Mouse (Mus musculus): ENCODE results near the gene AW822073. TPM values are rescaled to one million over a fixed set of nuclear protein-coding genes. Genes with fewer than 3 reads are reported as not detected.
"Not testable (repeated sequence)": the region's sequence is repeated elsewhere in the genome, so short reads cannot be mapped to it uniquely, and the experiment has no call there.

Gene AW822073
- polyA plus RNA-seq, 1 experiment from 2014 or later, result not detected

DNA sequence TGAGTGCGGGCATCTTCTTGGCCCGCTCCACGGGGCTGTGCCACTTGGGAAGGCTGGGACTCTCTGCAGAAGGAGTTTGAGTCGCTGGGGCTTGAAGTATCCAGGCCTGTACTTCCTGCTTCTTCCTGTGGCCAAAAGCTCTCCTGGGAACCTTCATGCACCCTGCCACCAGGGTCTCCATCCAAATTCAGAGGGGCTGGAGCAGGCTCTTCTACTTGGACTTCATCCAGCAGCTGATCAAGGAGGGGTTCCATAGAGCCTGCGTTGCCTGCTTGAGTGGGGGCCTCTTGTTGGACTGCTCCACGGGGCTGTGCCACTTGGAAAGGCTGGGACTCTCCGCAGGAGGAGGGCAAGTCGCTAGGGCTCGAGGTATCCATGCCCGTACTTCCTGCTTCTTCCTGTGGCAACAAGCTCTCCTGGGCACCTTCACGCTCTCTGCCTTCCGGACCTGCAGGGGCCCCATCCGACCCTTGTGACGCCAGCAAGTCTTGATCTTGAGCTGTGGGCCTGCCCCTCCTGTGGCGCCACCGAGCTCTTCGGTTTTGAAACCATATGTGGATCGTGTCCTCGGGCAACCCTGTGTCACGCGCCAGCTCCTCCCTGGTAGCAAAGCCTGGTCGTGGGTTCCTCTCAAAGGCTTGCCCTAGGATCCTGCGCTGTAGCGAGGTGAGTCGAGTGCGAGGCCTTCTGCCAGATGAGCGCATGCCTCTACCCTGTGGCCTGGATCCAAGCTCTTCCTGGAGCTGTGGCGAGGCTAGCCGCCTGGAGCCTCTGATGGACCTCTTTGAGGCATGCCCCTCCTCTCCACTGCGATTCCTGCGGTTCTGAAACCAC, 541 bp downstream of the AW822073 start:
- WGBS, result 80% methylated on average over 28 of the region's 31 CpGs
- not testable (repeated sequence) for H3K27me3 ChIP-seq (ENCODE audit: control insufficient read depth, insufficient read depth, low read length); H3K9me3 ChIP-seq (replicated peaks; ENCODE audit: control insufficient read depth, low read length); H3K9ac ChIP-seq (ENCODE audit: low read length); H3K4me2 ChIP-seq (ENCODE audit: low read depth, low read length); H3K27ac ChIP-seq (ENCODE audit: low read length); H3K4me1 ChIP-seq (ENCODE audit: control insufficient read depth, insufficient read depth, low read length); H3K36me3 ChIP-seq (ENCODE audit: control insufficient read depth, insufficient read depth); ATAC-seq (replicated peaks; ENCODE audit: extremely low read depth, insufficient read depth, low FRiP score); H3K4me3 ChIP-seq (ENCODE audit: low read length)

DNA sequence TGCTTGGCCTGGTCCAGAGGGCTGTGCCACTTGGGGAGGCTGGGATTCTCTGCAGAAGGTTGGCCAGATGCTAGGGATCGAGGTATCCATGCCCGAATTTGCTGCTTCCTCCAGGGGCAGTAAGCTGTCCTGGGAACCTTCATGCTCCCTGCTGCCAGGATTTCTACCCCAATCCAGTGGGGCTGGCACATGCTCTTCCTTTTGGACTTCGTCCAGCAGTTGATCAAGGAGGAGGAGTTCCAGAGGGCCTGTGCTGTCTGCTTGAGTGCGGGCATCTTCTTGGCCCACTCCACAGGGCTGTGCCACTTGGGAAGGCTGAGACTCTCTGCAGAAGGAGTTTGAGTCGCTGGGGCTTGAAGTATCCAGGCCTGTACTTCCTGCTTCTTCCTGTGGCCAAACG, 1.6 kb downstream of the AW822073 start:
- H3K9ac ChIP-seq (ENCODE audit: low read length); H3K4me3 ChIP-seq (ENCODE audit: low read length); H3K27me3 ChIP-seq (ENCODE audit: control insufficient read depth, insufficient read depth, low read length); H3K27ac ChIP-seq (ENCODE audit: low read length); ATAC-seq (replicated peaks; ENCODE audit: extremely low read depth, insufficient read depth, low FRiP score); H3K36me3 ChIP-seq (ENCODE audit: control insufficient read depth, insufficient read depth); H3K4me1 ChIP-seq (ENCODE audit: control insufficient read depth, insufficient read depth, low read length); H3K4me2 ChIP-seq (ENCODE audit: low read depth, low read length); H3K9me3 ChIP-seq (replicated peaks; ENCODE audit: control insufficient read depth, low read length): not testable (repeated sequence)
- WGBS, result 71% methylated on average over 3 of the region's 6 CpGs

- not testable (repeated sequence) for H3K9me3 ChIP-seq (replicated peaks; ENCODE audit: control insufficient read depth, low read length); H3K4me3 ChIP-seq (ENCODE audit: low read length); H3K4me1 ChIP-seq (ENCODE audit: control insufficient read depth, insufficient read depth, low read length); H3K27me3 ChIP-seq (ENCODE audit: control insufficient read depth, insufficient read depth, low read length); ATAC-seq (replicated peaks; ENCODE audit: extremely low read depth, insufficient read depth, low FRiP score); H3K9ac ChIP-seq (ENCODE audit: low read length); H3K36me3 ChIP-seq (ENCODE audit: control insufficient read depth, insufficient read depth); H3K27ac ChIP-seq (ENCODE audit: low read length); H3K4me2 ChIP-seq (ENCODE audit: low read depth, low read length)
- WGBS, result 94% methylated on average over 2 of the region's 2 CpGs
Measured at GRCm38 (mm10) chr10:58221571-58221970, 3.2 kb downstream of the AW822073 start.

DNA sequence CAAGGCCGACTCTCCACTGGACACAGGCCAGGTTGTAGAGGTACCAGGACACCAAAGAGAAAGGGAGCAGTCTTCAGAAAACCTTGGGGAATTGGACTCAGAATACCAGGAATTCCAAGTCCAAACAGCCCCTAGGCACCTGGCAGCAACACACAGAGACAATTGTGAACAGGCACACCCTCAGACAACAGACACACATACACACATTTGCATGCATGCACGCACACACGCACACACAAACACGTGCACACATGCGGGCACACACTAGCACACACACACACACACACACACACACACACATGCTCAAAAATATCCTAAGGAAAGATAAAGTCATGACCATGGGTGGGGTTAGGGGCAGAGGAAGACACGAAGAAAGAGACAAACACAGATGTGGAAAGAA, 4.0 kb downstream of the AW822073 start:
- 73% methylated on average over 6 of the region's 6 CpGs for WGBS
- Histone ChIP-seq H3K9me3 (replicated peaks; ENCODE audit: control insufficient read depth, low read length) (no peaks in the 10 kb centered on the region), H3K27me3 (ENCODE audit: control insufficient read depth, insufficient read depth, low read length) (no peaks in the 10 kb centered on the region), H3K4me3 (ENCODE audit: low read length) (no peak overlapping the region), H3K4me2 (ENCODE audit: low read depth, low read length) (no peak overlapping the region), H3K9ac (ENCODE audit: low read length) (no peak overlapping the region), H3K27ac (ENCODE audit: low read length) (no peak overlapping the region), H3K4me1 (ENCODE audit: control insufficient read depth, insufficient read depth, low read length) (no peaks in the 10 kb centered on the region), H3K36me3 (ENCODE audit: control insufficient read depth, insufficient read depth) (no peaks in the 10 kb centered on the region)
- no peak for ATAC-seq (replicated peaks; ENCODE audit: extremely low read depth, insufficient read depth, low FRiP score)

GRCm38 (mm10) chr10:58217366-58217765, 7.4 kb downstream of the AW822073 start:
- no peak for ATAC-seq (replicated peaks; ENCODE audit: extremely low read depth, insufficient read depth, low FRiP score)
- Histone ChIP-seq H3K36me3 (ENCODE audit: control insufficient read depth, insufficient read depth) (no peaks in the 10 kb centered on the region), H3K4me1 (ENCODE audit: control insufficient read depth, insufficient read depth, low read length) (no peaks in the 10 kb centered on the region), H3K4me3 (ENCODE audit: low read length) (no peak overlapping the region), H3K9ac (ENCODE audit: low read length) (no peak overlapping the region), H3K27ac (ENCODE audit: low read length) (no peak overlapping the region), H3K4me2 (ENCODE audit: low read depth, low read length) (no peak overlapping the region), H3K27me3 (ENCODE audit: control insufficient read depth, insufficient read depth, low read length) (no peaks in the 10 kb centered on the region), H3K9me3 (replicated peaks; ENCODE audit: control insufficient read depth, low read length) (0 out of 2 replicates have a peak, but pooled peaks cover 5% of the 10 kb centered on the region)
- 65% methylated on average over 3 of the region's 3 CpGs for WGBS

GRCm38 (mm10) chr10:58215353-58215752, 9.4 kb downstream of the AW822073 start:
- WGBS, result 69% methylated on average over 1 of the region's 1 CpGs
- 0 out of 2 replicates have a peak, but pooled peaks cover 5% of the 10 kb centered on the region for H3K9me3 ChIP-seq (replicated peaks; ENCODE audit: control insufficient read depth, low read length)
- no peak overlapping the region for H3K4me3 ChIP-seq (ENCODE audit: low read length)
- H3K27ac ChIP-seq (ENCODE audit: low read length), result no peak overlapping the region
- no peaks in the 10 kb centered on the region for H3K4me1 ChIP-seq (ENCODE audit: control insufficient read depth, insufficient read depth, low read length)
- no peak overlapping the region for H3K9ac ChIP-seq (ENCODE audit: low read length)
- H3K4me2 ChIP-seq (ENCODE audit: low read depth, low read length), result no peak overlapping the region
- H3K27me3 ChIP-seq (ENCODE audit: control insufficient read depth, insufficient read depth, low read length), result no peaks in the 10 kb centered on the region
- H3K36me3 ChIP-seq (ENCODE audit: control insufficient read depth, insufficient read depth), result no peaks in the 10 kb centered on the region
- no peak for ATAC-seq (replicated peaks; ENCODE audit: extremely low read depth, insufficient read depth, low FRiP score)

GRCm38 (mm10) chr10:58214934-58215333, 9.8 kb downstream of the AW822073 start:
- peaks cover 7% of the 10 kb centered on the region; the same call in 1 of the 2 replicates for H3K9me3 ChIP-seq (replicated peaks; ENCODE audit: control insufficient read depth, low read length)
- H3K4me2 ChIP-seq (ENCODE audit: low read depth, low read length), result no peak overlapping the region
- no peak overlapping the region for H3K9ac ChIP-seq (ENCODE audit: low read length)
- H3K27me3 ChIP-seq (ENCODE audit: control insufficient read depth, insufficient read depth, low read length), result no peaks in the 10 kb centered on the region
- H3K27ac ChIP-seq (ENCODE audit: low read length), result no peak overlapping the region
- no peaks in the 10 kb centered on the region for H3K4me1 ChIP-seq (ENCODE audit: control insufficient read depth, insufficient read depth, low read length)
- ATAC-seq (replicated peaks; ENCODE audit: extremely low read depth, insufficient read depth, low FRiP score), result no peak
- WGBS, result 71% methylated on average over 5 of the region's 5 CpGs
- H3K36me3 ChIP-seq (ENCODE audit: control insufficient read depth, insufficient read depth), result no peaks in the 10 kb centered on the region
- H3K4me3 ChIP-seq (ENCODE audit: low read length), result no peak overlapping the region

DNA sequence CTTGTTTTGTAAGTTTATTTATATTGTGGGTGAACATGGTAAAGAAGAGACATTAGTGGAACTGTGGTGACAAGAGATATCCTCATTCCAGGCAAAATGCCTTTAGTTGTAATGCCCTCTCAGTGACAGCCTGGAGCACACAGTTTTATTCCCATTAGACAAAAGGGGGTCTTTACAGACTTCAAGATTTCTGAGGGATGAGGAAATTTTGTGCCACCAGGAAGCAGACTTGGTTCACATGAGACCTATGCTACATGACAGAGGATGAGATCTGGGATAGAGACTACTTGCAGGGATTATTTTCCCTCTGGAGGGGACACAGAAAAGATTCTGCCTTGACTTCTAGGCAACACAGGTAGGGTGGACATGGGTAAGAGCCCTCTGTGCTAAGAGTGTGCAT, 10.2 kb downstream of the AW822073 start:
- no peak for ATAC-seq (replicated peaks; ENCODE audit: extremely low read depth, insufficient read depth, low FRiP score)

GRCm38 (mm10) chr10:58212230-58212629, 12.5 kb downstream of the AW822073 start:
- no peaks in the 10 kb centered on the region for H3K27me3 ChIP-seq (ENCODE audit: control insufficient read depth, insufficient read depth, low read length)
- no peak overlapping the region for H3K9ac ChIP-seq (ENCODE audit: low read length)
- H3K4me3 ChIP-seq (ENCODE audit: low read length), result no peak overlapping the region
- H3K4me1 ChIP-seq (ENCODE audit: control insufficient read depth, insufficient read depth, low read length), result no peaks in the 10 kb centered on the region
- no peak overlapping the region for H3K27ac ChIP-seq (ENCODE audit: low read length)
- H3K4me2 ChIP-seq (ENCODE audit: low read depth, low read length), result no peak overlapping the region
- H3K9me3 ChIP-seq (replicated peaks; ENCODE audit: control insufficient read depth, low read length), result peaks cover 7% of the 10 kb centered on the region; the same call in 1 of the 2 replicates
- WGBS, result 70% methylated on average over 7 of the region's 7 CpGs
- no peaks in the 10 kb centered on the region for H3K36me3 ChIP-seq (ENCODE audit: control insufficient read depth, insufficient read depth)
- no peak for ATAC-seq (replicated peaks; ENCODE audit: extremely low read depth, insufficient read depth, low FRiP score)

More for the DNA sequence above, 10.2 kb downstream of the AW822073 start:
- H3K9me3 ChIP-seq (replicated peaks; ENCODE audit: control insufficient read depth, low read length), result peaks cover 7% of the 10 kb centered on the region; the same call in 1 of the 2 replicates
- no peaks in the 10 kb centered on the region for H3K27me3 ChIP-seq (ENCODE audit: control insufficient read depth, insufficient read depth, low read length)
- H3K9ac ChIP-seq (ENCODE audit: low read length), result no peak overlapping the region
- H3K27ac ChIP-seq (ENCODE audit: low read length), result no peak overlapping the region
- no peak overlapping the region for H3K4me2 ChIP-seq (ENCODE audit: low read depth, low read length)
- no peaks in the 10 kb centered on the region for H3K4me1 ChIP-seq (ENCODE audit: control insufficient read depth, insufficient read depth, low read length)
- H3K36me3 ChIP-seq (ENCODE audit: control insufficient read depth, insufficient read depth), result no peaks in the 10 kb centered on the region
- no peak overlapping the region for H3K4me3 ChIP-seq (ENCODE audit: low read length)
